Mouse (Mus musculus) heart, postnatal 0 days (tissue): ENCODE results near the gene Clps. TPM values are rescaled to one million over a fixed set of nuclear protein-coding genes. Genes with fewer than 3 reads are reported as not detected.
A peak's percentile ranks its signal among the peaks of the same experiment; 100 is the strongest.

Source experiments
- ATAC-seq: fragments of 200-750 bp; cut with Nextera tagmentation; 2 replicates; pipeline ENCODE4 v1.8.0; 2017; ENCODE audit warnings: low read depth, moderate number of reproducible peaks, moderate library complexity; ENCODE audit not compliant: insufficient read depth
- DNase-seq: peaks from one replicate; pipeline ENCODE4 v3.0.0-alpha.2; 2016; ENCODE audit warnings: low spot score
- H3K27ac ChIP-seq: fragments of 300-500 bp; sonication (generic); 2 replicates; pipeline ENCODE4 v1.5.1; 2014; ENCODE audit warnings: low read depth, mild to moderate bottlenecking
- H3K27me3 ChIP-seq: fragments of 300-500 bp; sonication (generic); 2 replicates; pipeline ENCODE4 v1.6.1; 2014; ENCODE audit warnings: low read length, mixed read lengths; ENCODE audit not compliant: control insufficient read depth, insufficient read depth
- H3K36me3 ChIP-seq: fragments of 300-500 bp; sonication (generic); replicated peaks from 2 replicates; pipeline ENCODE4 v1.6.1; 2014; ENCODE audit warnings: low read length, mixed read lengths; ENCODE audit not compliant: control insufficient read depth, insufficient read depth
- H3K4me1 ChIP-seq: fragments of 300-500 bp; sonication (generic); 2 replicates; pipeline ENCODE4 v1.6.1; 2014; ENCODE audit warnings: antibody characterized with exemption; ENCODE audit not compliant: control insufficient read depth, insufficient read depth
- H3K4me2 ChIP-seq: fragments of 300-500 bp; sonication (generic); 2 replicates; pipeline ENCODE4 v1.6.1; 2014; ENCODE audit warnings: low read depth, mild to moderate bottlenecking, low read length, moderate library complexity
- H3K4me3 ChIP-seq: fragments of 300-500 bp; sonication (generic); 2 replicates; pipeline ENCODE4 v1.5.1; 2014; ENCODE audit warnings: low read depth, low read length
- H3K9ac ChIP-seq: fragments of 300-500 bp; sonication (generic); replicated peaks from 2 replicates; pipeline ENCODE4 v1.6.1; 2014; ENCODE audit warnings: low read depth, low read length, mixed read lengths
- H3K9me3 ChIP-seq: fragments of 300-500 bp; sonication (generic); replicated peaks from 2 replicates; pipeline ENCODE4 v1.6.1; 2016; ENCODE audit warnings: low read length; ENCODE audit not compliant: control insufficient read depth
- CTCF ChIP-seq: IDR thresholded peaks from 2 replicates; pipeline ENCODE4 v1.5.1; 2016; ENCODE audit warnings: antibody characterized with exemption, control low read depth, low read depth
- EP300 ChIP-seq: IDR thresholded peaks from 2 replicates; pipeline ENCODE4 v1.6.1; 2016; ENCODE audit warnings: antibody characterized with exemption, low read depth
- WGBS: fragments of 180-500 bp; shearing (Covaris S2); extraction: QIAGEN DNeasy Blood & Tissue Kit; methylation state at CpG from one replicate; pipeline ENCODE4 v1.1.7; 2014; 5-methylcytosine and 5-hydroxymethylcytosine counted together
- polyA plus RNA-seq: library from polyadenylated mRNA; unstranded; fragments of >200 nt; fragmentation: Nextera tagmentation; extraction: Ambion mirVana; gene quantifications from 2 replicates; pipeline ENCODE4 v1.2.1, GENCODE M21; 2015
- total RNA-seq: library from RNA; depleted of rRNA; stranded (reverse); fragments of >200 nt; gene quantifications from 2 replicates; pipeline ENCODE4 v1.2.3, GENCODE M21; 2014; ENCODE audit warnings: low replicate concordance

Clps gene
- total and polyA plus RNA-seq, 2 experiments from 2014 or later, result not detected

- no peak overlapping the region for H3K9ac ChIP-seq
- ATAC-seq (no peak), DNase-seq (no peak)
- no peak overlapping the region for H3K27ac ChIP-seq
- H3K4me2 ChIP-seq, result no peak overlapping the region
- no peaks in the 10 kb centered on the region for H3K36me3 ChIP-seq
- no peaks in the 10 kb centered on the region for H3K9me3 ChIP-seq
- 80% methylated on average over 7 of the region's 7 CpGs for WGBS
- H3K4me1 ChIP-seq, result no peaks in the 10 kb centered on the region
- 0 out of 2 replicates have a peak, but pooled peaks cover 6% of the 10 kb centered on the region for H3K27me3 ChIP-seq
- no peak overlapping the region for H3K4me3 ChIP-seq
- TF ChIP-seq CTCF, result no peak
- no peak for TF ChIP-seq EP300
Measured at GRCm38 (mm10) chr17:28532557-28532956, 28.0 kb downstream of the Clps start.

GRCm38 (mm10) chr17:28531946-28532345 lies 28.6 kb downstream of the Clps start:
- Histone ChIP-seq H3K4me3 (no peak overlapping the region), H3K27ac (no peak overlapping the region), H3K27me3 (0 out of 2 replicates have a peak, but pooled peaks cover 6% of the 10 kb centered on the region), H3K4me1 (no peaks in the 10 kb centered on the region), H3K4me2 (no peak overlapping the region), H3K9ac (no peak overlapping the region), H3K36me3 (no peaks in the 10 kb centered on the region), H3K9me3 (no peaks in the 10 kb centered on the region)
- DNase-seq (no peak), ATAC-seq (no peak)
- TF ChIP-seq CTCF (no peak), EP300 (no peak)
- WGBS, result 11% methylated on average over 18 of the region's 18 CpGs

GRCm38 (mm10) chr17:28530506-28530905 lies 30.1 kb downstream of the Clps start, which contains the start of gene Armc12:
Gene Armc12 (plus strand): TSS chr17:28530806.
- Histone ChIP-seq H3K4me2 (no peak within 1 kb of the TSS), H3K9ac (no peak within 1 kb of the TSS), H3K4me3 (no peak within 1 kb of the TSS), H3K36me3 (no peaks in the 10 kb centered on the region), H3K9me3 (no peaks in the 10 kb centered on the region), H3K4me1 (no peaks in the 10 kb centered on the region), H3K27me3 (0 out of 2 replicates have a peak, but pooled peaks cover 6% of the 10 kb centered on the region), H3K27ac (no peak within 1 kb of the TSS)
- ATAC-seq (no peak), DNase-seq (no peak)
- 88% methylated on average over 6 of the region's 6 CpGs for WGBS
- TF ChIP-seq CTCF, result no peak
- no peak for TF ChIP-seq EP300

- ATAC-seq, result no peak
- H3K4me1 ChIP-seq, result no peaks in the 10 kb centered on the region
- no peak overlapping the region for H3K27ac ChIP-seq
- H3K4me3 ChIP-seq, result no peak overlapping the region
- no peak overlapping the region for H3K9ac ChIP-seq
- H3K4me2 ChIP-seq, result no peak overlapping the region
- no peaks in the 10 kb centered on the region for H3K9me3 ChIP-seq
- 0 out of 2 replicates have a peak, but pooled peaks cover 6% of the 10 kb centered on the region for H3K27me3 ChIP-seq
- TF ChIP-seq CTCF (no peak), EP300 (no peak)
- no peaks in the 10 kb centered on the region for H3K36me3 ChIP-seq
- WGBS, result 57% methylated on average over 4 of the region's 4 CpGs
- DNase-seq, result no peak
Measured at GRCm38 (mm10) chr17:28529116-28529515, 31.4 kb downstream of the Clps start.

- 0 out of 2 replicates have a peak overlapping the region, but pooled peaks have one; percentile 8 for H3K4me3 ChIP-seq
Measured at GRCm38 (mm10) chr17:28528043-28528351, 32.6 kb downstream of the Clps start.

More at GRCm38 (mm10) chr17:28528043-28528351, 32.6 kb downstream of the Clps start:
- DNase-seq (peak; percentile 87), ATAC-seq (peak; percentile 39)
- H3K27me3 ChIP-seq, result 0 out of 2 replicates have a peak, but pooled peaks cover 6% of the 10 kb centered on the region
- no peaks in the 10 kb centered on the region for H3K9me3 ChIP-seq
- WGBS, result 5% methylated on average over 6 of the region's 6 CpGs
- no peaks in the 10 kb centered on the region; the same call in 1 of the 2 replicates for H3K4me1 ChIP-seq
- no peak overlapping the region for H3K27ac ChIP-seq
- no peaks in the 10 kb centered on the region for H3K36me3 ChIP-seq
- H3K4me2 ChIP-seq, result peak overlapping the region; percentile 34
- no peak overlapping the region; the same call in 1 of the 2 replicates for H3K9ac ChIP-seq
- TF ChIP-seq CTCF (peak; percentile 99), EP300 (no peak)
